9 mouse cellular contexts compared by ENCODE assay signal in genomic region chr19:46315752-46316610, GRCm38 (mm10). TPM values are rescaled to one million over a fixed set of nuclear protein-coding genes. Genes with fewer than 3 reads are reported as not detected.
DNase-seq lines count a peak whose midpoint lies in the region; ATAC-seq and TF ChIP-seq lines count a peak whose summit lies in the region.
"Had no signal": no experiment of that assay in that cellular context is flagged by ENCODE, and none has a peak within 500 bp of the region (broad histone marks: within the 10 kb centered on the region; RNA-seq: fewer than 3 reads in every experiment).

No protein-coding gene starts in this region.

- no peak for TF ChIP-seq EP300 in heart, adult 2 months (IDR thresholded peaks at IDR 0.05; ENCODE audit: insufficient read depth, low read depth, low read length)

- DNase-seq in heart, embryonic 10.5 days (ENCODE audit: low spot score): no peak
- DNase-seq in heart, adult 2 months: no peak
- DNase-seq in G1E (ENCODE audit: low spot score): peak; percentile 21
- DNase-seq in embryonic facial prominence, embryonic 14.5 days (ENCODE audit: low spot score): no peak
- DNase-seq in limb, embryonic 10.5 days (ENCODE audit: low spot score): peak; percentile 29
- no peak for DNase-seq in heart, adult 8-10 months (ENCODE audit: low spot score)

- no peak for ATAC-seq in G1E (ENCODE audit: extremely low read depth, insufficient number of reproducible peaks, low FRiP score, poor library complexity, severe bottlenecking)
- ATAC-seq in embryonic facial prominence, embryonic 14.5 days (ENCODE audit: low read depth): no peak
- peak; percentile 72 for ATAC-seq in stomach, embryonic 16.5 days (ENCODE audit: insufficient read depth, low FRiP score)
- ATAC-seq in monocyte, adult 5-6 weeks (replicated peaks; ENCODE audit: insufficient number of reproducible peaks, low FRiP score, low TSS enrichment, poor library complexity, severe bottlenecking): no peak

- H3K9ac ChIP-seq in heart, adult 2 months (ENCODE audit: low read depth, low read length): no peak overlapping the region
- H3K9ac ChIP-seq in embryonic facial prominence, embryonic 14.5 days (ENCODE audit: low read depth, low read length): 0 out of 2 replicates have a peak overlapping the region, but pooled peaks have one; percentile 10
- H3K9ac ChIP-seq in stomach, embryonic 16.5 days (ENCODE audit: low read length): peak overlapping the region; percentile 76
- H3K9ac ChIP-seq: limb, embryonic 12.5 days had no signal

- H3K4me1 ChIP-seq in heart, embryonic 10.5 days: peaks cover 60% of the 10 kb centered on the region
- H3K4me1 ChIP-seq in heart, adult 2 months (ENCODE audit: control insufficient read depth, insufficient read depth, low read length): peaks cover 2% of the 10 kb centered on the region; the same call in 1 of the 2 replicates
- H3K4me1 ChIP-seq in G1E (ENCODE audit: insufficient read depth, low read depth, low read length): peaks cover 74% of the 10 kb centered on the region
- peaks cover 11% of the 10 kb centered on the region; the same call in 1 of the 2 replicates for H3K4me1 ChIP-seq in embryonic facial prominence, embryonic 14.5 days (ENCODE audit: control insufficient read depth, insufficient read depth, low read length)
- H3K4me1 ChIP-seq in limb, embryonic 10.5 days: peaks cover 35% of the 10 kb centered on the region
- H3K4me1 ChIP-seq in stomach, embryonic 16.5 days (ENCODE audit: control insufficient read depth, insufficient read depth, low read length): peaks cover 41% of the 10 kb centered on the region

- H3K4me2 ChIP-seq in embryonic facial prominence, embryonic 14.5 days (ENCODE audit: low read depth, low read length): no peak overlapping the region
- peak overlapping the region; percentile 61 for H3K4me2 ChIP-seq in stomach, embryonic 16.5 days (ENCODE audit: low read depth, low read length)

- H3K4me3 ChIP-seq in heart, embryonic 10.5 days: peak overlapping the region; percentile 64; the same call in 1 of the 2 replicates
- H3K4me3 ChIP-seq in heart, adult 2 months: no peak overlapping the region
- no peak overlapping the region; the same call in 1 of the 2 replicates for H3K4me3 ChIP-seq in G1E (ENCODE audit: low read depth, low read length)
- H3K4me3 ChIP-seq in embryonic facial prominence, embryonic 14.5 days (ENCODE audit: low read depth, low read length): no peak overlapping the region
- no peak overlapping the region for H3K4me3 ChIP-seq in limb, embryonic 10.5 days
- peak overlapping the region; percentile 52 for H3K4me3 ChIP-seq in stomach, embryonic 16.5 days (replicated peaks; ENCODE audit: low read length)

- 49% methylated on average over 12 of the region's 12 CpGs for WGBS in heart, embryonic 10.5 days
- 57% methylated on average over 12 of the region's 12 CpGs for whole genome bisulfite sequencing in heart, adult 2 months
- WGBS in embryonic facial prominence, embryonic 14.5 days: 44% methylated on average over 12 of the region's 12 CpGs
- 49% methylated on average over 12 of the region's 12 CpGs for WGBS in limb, embryonic 10.5 days
- WGBS in stomach, embryonic 16.5 days: 27% methylated on average over 12 of the region's 12 CpGs

- H3K79me2 ChIP-seq in heart, adult 2 months (replicated peaks; ENCODE audit: control insufficient read depth, insufficient read depth, low read length): no peaks in the 10 kb centered on the region

- intact Hi-C loops in heart, adult 2 months (cut with DNase I): no loop called here

- no peaks in the 10 kb centered on the region for H3K9me3 ChIP-seq in heart, embryonic 10.5 days
- peaks cover 11% of the 10 kb centered on the region for H3K9me3 ChIP-seq in G1E (replicated peaks)
- no peaks in the 10 kb centered on the region for H3K9me3 ChIP-seq in embryonic facial prominence, embryonic 14.5 days (ENCODE audit: control insufficient read depth, low read length)
- no peaks in the 10 kb centered on the region for H3K9me3 ChIP-seq in limb, embryonic 10.5 days (replicated peaks)
- H3K9me3 ChIP-seq in stomach, embryonic 16.5 days (replicated peaks; ENCODE audit: control insufficient read depth, low read length): no peaks in the 10 kb centered on the region
- H3K9me3 ChIP-seq: limb, embryonic 12.5 days had no signal

- H3K27me3 ChIP-seq in heart, embryonic 10.5 days (ENCODE audit: insufficient read depth, poor library complexity, severe bottlenecking): peaks cover 100% of the 10 kb centered on the region
- H3K27me3 ChIP-seq in heart, adult 2 months (ENCODE audit: control insufficient read depth, insufficient read depth, low read length): peaks cover 26% of the 10 kb centered on the region
- peaks cover 39% of the 10 kb centered on the region for H3K27me3 ChIP-seq in G1E (ENCODE audit: insufficient read depth, low read length)
- peaks cover 82% of the 10 kb centered on the region for H3K27me3 ChIP-seq in embryonic facial prominence, embryonic 14.5 days (replicated peaks; ENCODE audit: control insufficient read depth, insufficient read depth, low read length)
- H3K27me3 ChIP-seq in limb, embryonic 10.5 days (ENCODE audit: low read depth, poor library complexity, severe bottlenecking): peaks cover 99% of the 10 kb centered on the region
- peaks cover 44% of the 10 kb centered on the region for H3K27me3 ChIP-seq in stomach, embryonic 16.5 days (ENCODE audit: control insufficient read depth, insufficient read depth, low read length)

- H3K36me3 ChIP-seq in heart, embryonic 10.5 days: peaks cover 20% of the 10 kb centered on the region
- no peaks in the 10 kb centered on the region for H3K36me3 ChIP-seq in heart, adult 2 months (ENCODE audit: control insufficient read depth, insufficient read depth, low read length)
- H3K36me3 ChIP-seq in G1E (replicated peaks): peaks cover 32% of the 10 kb centered on the region
- peaks cover 9% of the 10 kb centered on the region; the same call in 1 of the 2 replicates for H3K36me3 ChIP-seq in embryonic facial prominence, embryonic 14.5 days (ENCODE audit: control insufficient read depth, insufficient read depth, low read length)
- peaks cover 10% of the 10 kb centered on the region; the same call in 1 of the 2 replicates for H3K36me3 ChIP-seq in limb, embryonic 10.5 days
- H3K36me3 ChIP-seq in stomach, embryonic 16.5 days (ENCODE audit: control insufficient read depth, insufficient read depth, low read length): peaks cover 9% of the 10 kb centered on the region; the same call in 1 of the 2 replicates

- no peak for TF ChIP-seq POLR2A in heart, adult 2 months (IDR thresholded peaks at IDR 0.05; ENCODE audit: insufficient read depth, low read depth, low read length)

- TF ChIP-seq CTCF in heart, adult 2 months (IDR thresholded peaks at IDR 0.05): no peak
- TF ChIP-seq CTCF in G1E (IDR thresholded peaks at IDR 0.05; ENCODE audit: low read depth, low read length): no peak

- peak overlapping the region; percentile 59; the same call in 1 of the 2 replicates for H3K27ac ChIP-seq in heart, embryonic 10.5 days
- no peak overlapping the region for H3K27ac ChIP-seq in heart, adult 2 months
- no peak overlapping the region for H3K27ac ChIP-seq in embryonic facial prominence, embryonic 14.5 days (replicated peaks; ENCODE audit: low read depth, low read length)
- no peak overlapping the region for H3K27ac ChIP-seq in limb, embryonic 10.5 days
- peak overlapping the region; percentile 89 for H3K27ac ChIP-seq in stomach, embryonic 16.5 days (ENCODE audit: low read length)
- H3K27ac ChIP-seq: limb, embryonic 12.5 days had no signal

RNA-seq across cellular contexts. Expression of gene Psd, which starts 11.0 kb away (rescaled TPM):
- polyA plus RNA-seq in heart, embryonic 10.5 days (2016; fragmentation: Nextera tagmentation; extraction: Ambion mirVana): 6.9 and 10.1 TPM in 2 replicates
- under 1 TPM; 0.60 to 0.80 TPM for total RNA-seq in heart, adult 2 months (2021)
- 1.4 and 1.6 TPM in 2 replicates for polyA plus RNA-seq in heart, adult 2 months (2012; rRNA removed)
- total RNA-seq in G1E (2014; fragmentation: Nextera tagmentation) (1.6 TPM in 1 of 2 replicates, not detected in the other), G1E (2017) (0.23 and 1.1 TPM in 2 replicates)
- 0.41 and 0.74 TPM in 2 replicates for polyA plus RNA-seq in G1E (2012)
- polyA plus RNA-seq in embryonic facial prominence, embryonic 14.5 days (2014; fragmentation: Nextera tagmentation; extraction: Ambion mirVana): 5.8 and 8.6 TPM in 2 replicates
- 1.4 and 1.8 TPM in 2 replicates for polyA plus RNA-seq in limb, embryonic 10.5 days (2016; fragmentation: Nextera tagmentation; extraction: Ambion mirVana)
- polyA plus RNA-seq in stomach, embryonic 16.5 days (2015; fragmentation: Nextera tagmentation; extraction: Ambion mirVana): 22.1 and 23.0 TPM in 2 replicates
- total RNA-seq in monocyte, adult 5-6 weeks (2017): 0.76 TPM in 1 of 3 replicates, not detected in the others
- total RNA-seq in heart, adult 8-10 months (2022): under 1 TPM; 0.35 to 0.86 (median 0.53) TPM

RNA-seq across cellular contexts. Expression of gene Nfkb2, which starts 11.9 kb away (rescaled TPM):
- 5.9 and 7.2 TPM in 2 replicates for polyA plus RNA-seq in heart, embryonic 10.5 days (2016; fragmentation: Nextera tagmentation; extraction: Ambion mirVana)
- total RNA-seq in heart, adult 2 months (2021): 10 to 100 TPM; 18.3 to 20.4 TPM
- polyA plus RNA-seq in heart, adult 2 months (2012; rRNA removed): 22.1 and 22.6 TPM in 2 replicates
- total RNA-seq in G1E (2014; fragmentation: Nextera tagmentation) (11.3 and 12.6 TPM in 2 replicates), G1E (2017) (9.7 and 12.5 TPM in 2 replicates)
- 40.4 and 40.8 TPM in 2 replicates for polyA plus RNA-seq in G1E (2012)
- 10.7 and 11.6 TPM in 2 replicates for polyA plus RNA-seq in embryonic facial prominence, embryonic 14.5 days (2014; fragmentation: Nextera tagmentation; extraction: Ambion mirVana)
- polyA plus RNA-seq in limb, embryonic 10.5 days (2016; fragmentation: Nextera tagmentation; extraction: Ambion mirVana): 4.5 and 5.8 TPM in 2 replicates
- 10.2 and 10.4 TPM in 2 replicates for polyA plus RNA-seq in stomach, embryonic 16.5 days (2015; fragmentation: Nextera tagmentation; extraction: Ambion mirVana)
- 48.8 to 62.5 TPM (median 55.3 TPM) in 3 replicates for total RNA-seq in monocyte, adult 5-6 weeks (2017)
- total RNA-seq in heart, adult 8-10 months (2022): 10 to 100 TPM; 17.9 to 22.3 (median 20.1) TPM

RNA-seq across cellular contexts. Expression of gene Fbxl15, which starts 12.0 kb away (rescaled TPM):
- 10.3 and 11.3 TPM in 2 replicates for polyA plus RNA-seq in heart, embryonic 10.5 days (2016; fragmentation: Nextera tagmentation; extraction: Ambion mirVana)
- total RNA-seq in heart, adult 2 months (2021): 1 to 10 TPM; 5.3 TPM
- 5.3 and 8.0 TPM in 2 replicates for polyA plus RNA-seq in heart, adult 2 months (2012; rRNA removed)
- total RNA-seq in G1E (2014; fragmentation: Nextera tagmentation) (2.0 and 2.2 TPM in 2 replicates), G1E (2017) (2.5 and 3.8 TPM in 2 replicates)
- 15.2 and 16.5 TPM in 2 replicates for polyA plus RNA-seq in G1E (2012)
- polyA plus RNA-seq in embryonic facial prominence, embryonic 14.5 days (2014; fragmentation: Nextera tagmentation; extraction: Ambion mirVana): 13.8 and 14.7 TPM in 2 replicates
- 12.2 and 13.0 TPM in 2 replicates for polyA plus RNA-seq in limb, embryonic 10.5 days (2016; fragmentation: Nextera tagmentation; extraction: Ambion mirVana)
- 14.1 and 16.0 TPM in 2 replicates for polyA plus RNA-seq in stomach, embryonic 16.5 days (2015; fragmentation: Nextera tagmentation; extraction: Ambion mirVana)
- 1.2 to 3.0 TPM (median 2.2 TPM) in 3 replicates for total RNA-seq in monocyte, adult 5-6 weeks (2017)
- 1 to 10 TPM; 4.0 to 6.4 (median 5.6) TPM for total RNA-seq in heart, adult 8-10 months (2022)

RNA-seq across cellular contexts. Expression of gene Cuedc2, which starts 22.5 kb away (rescaled TPM):
- polyA plus RNA-seq in heart, embryonic 10.5 days (2016; fragmentation: Nextera tagmentation; extraction: Ambion mirVana): 146 and 153 TPM in 2 replicates
- 10 to 100 TPM; 79.8 to 91.3 TPM for total RNA-seq in heart, adult 2 months (2021)
- polyA plus RNA-seq in heart, adult 2 months (2012; rRNA removed): 58.7 and 73.5 TPM in 2 replicates
- total RNA-seq in G1E (2014; fragmentation: Nextera tagmentation): 39.2 and 73.6 TPM in 2 replicates
- 142 and 148 TPM in 2 replicates for total RNA-seq in G1E (2017)
- polyA plus RNA-seq in G1E (2012): 124 and 147 TPM in 2 replicates
- 174 and 184 TPM in 2 replicates for polyA plus RNA-seq in embryonic facial prominence, embryonic 14.5 days (2014; fragmentation: Nextera tagmentation; extraction: Ambion mirVana)
- 150 and 183 TPM in 2 replicates for polyA plus RNA-seq in limb, embryonic 10.5 days (2016; fragmentation: Nextera tagmentation; extraction: Ambion mirVana)
- 131 and 133 TPM in 2 replicates for polyA plus RNA-seq in stomach, embryonic 16.5 days (2015; fragmentation: Nextera tagmentation; extraction: Ambion mirVana)
- total RNA-seq in monocyte, adult 5-6 weeks (2017): 43.0 to 58.3 TPM (median 56.0 TPM) in 3 replicates
- total RNA-seq in heart, adult 8-10 months (2022): 10 to 100 TPM; 76.5 to 91.0 (median 83.5) TPM

RNA-seq across cellular contexts. Expression of gene Mfsd13a, which starts 24.9 kb away (rescaled TPM):
- 5.5 and 9.0 TPM in 2 replicates for polyA plus RNA-seq in heart, embryonic 10.5 days (2016; fragmentation: Nextera tagmentation; extraction: Ambion mirVana)
- 1 to 10 TPM; 2.6 to 3.1 TPM for total RNA-seq in heart, adult 2 months (2021)
- 3.2 and 4.5 TPM in 2 replicates for polyA plus RNA-seq in heart, adult 2 months (2012; rRNA removed)
- total RNA-seq in G1E (2014; fragmentation: Nextera tagmentation) (not detected in 2 replicates), G1E (2017) (not detected in 2 replicates)
- 0.08 and 0.20 TPM in 2 replicates for polyA plus RNA-seq in G1E (2012)
- polyA plus RNA-seq in embryonic facial prominence, embryonic 14.5 days (2014; fragmentation: Nextera tagmentation; extraction: Ambion mirVana): 3.7 and 4.6 TPM in 2 replicates
- 7.7 and 8.1 TPM in 2 replicates for polyA plus RNA-seq in limb, embryonic 10.5 days (2016; fragmentation: Nextera tagmentation; extraction: Ambion mirVana)
- 13.8 and 16.8 TPM in 2 replicates for polyA plus RNA-seq in stomach, embryonic 16.5 days (2015; fragmentation: Nextera tagmentation; extraction: Ambion mirVana)
- total RNA-seq in monocyte, adult 5-6 weeks (2017): 0.57 to 2.9 TPM (median 0.75 TPM) in 3 replicates
- total RNA-seq in heart, adult 8-10 months (2022): 1 to 10 TPM; 3.7 to 4.5 (median 3.8) TPM

Comparison
In these comparisons a context has a peak if more than half of its experiments do, and no peak if none do; other contexts are left out.
1. H3K27ac ChIP-seq: peak in heart, embryonic 10.5 days (single experiment) and stomach, embryonic 16.5 days (single experiment); none in heart, adult 2 months (single experiment), embryonic facial prominence, embryonic 14.5 days (single experiment) and limb, embryonic 10.5 days (single experiment).
2. H3K4me3 ChIP-seq: peak in heart, embryonic 10.5 days (single experiment) and stomach, embryonic 16.5 days (single experiment); none in heart, adult 2 months (single experiment), G1E (single experiment), embryonic facial prominence, embryonic 14.5 days (single experiment) and limb, embryonic 10.5 days (single experiment).
3. DNase-seq: peak in G1E (single experiment) and limb, embryonic 10.5 days (single experiment); none in heart, embryonic 10.5 days (single experiment), heart, adult 2 months (0 of 2), embryonic facial prominence, embryonic 14.5 days (single experiment) and heart, adult 8-10 months (single experiment).